Mouse (Mus musculus): ENCODE measurements at regions not wholly inside any gene's neighbourhood (a gene's known extent, or its start where the extent isn't known, plus 50 kb on each side); places are given as distances from the start of the nearest gene placed in this dataset.

DNA sequence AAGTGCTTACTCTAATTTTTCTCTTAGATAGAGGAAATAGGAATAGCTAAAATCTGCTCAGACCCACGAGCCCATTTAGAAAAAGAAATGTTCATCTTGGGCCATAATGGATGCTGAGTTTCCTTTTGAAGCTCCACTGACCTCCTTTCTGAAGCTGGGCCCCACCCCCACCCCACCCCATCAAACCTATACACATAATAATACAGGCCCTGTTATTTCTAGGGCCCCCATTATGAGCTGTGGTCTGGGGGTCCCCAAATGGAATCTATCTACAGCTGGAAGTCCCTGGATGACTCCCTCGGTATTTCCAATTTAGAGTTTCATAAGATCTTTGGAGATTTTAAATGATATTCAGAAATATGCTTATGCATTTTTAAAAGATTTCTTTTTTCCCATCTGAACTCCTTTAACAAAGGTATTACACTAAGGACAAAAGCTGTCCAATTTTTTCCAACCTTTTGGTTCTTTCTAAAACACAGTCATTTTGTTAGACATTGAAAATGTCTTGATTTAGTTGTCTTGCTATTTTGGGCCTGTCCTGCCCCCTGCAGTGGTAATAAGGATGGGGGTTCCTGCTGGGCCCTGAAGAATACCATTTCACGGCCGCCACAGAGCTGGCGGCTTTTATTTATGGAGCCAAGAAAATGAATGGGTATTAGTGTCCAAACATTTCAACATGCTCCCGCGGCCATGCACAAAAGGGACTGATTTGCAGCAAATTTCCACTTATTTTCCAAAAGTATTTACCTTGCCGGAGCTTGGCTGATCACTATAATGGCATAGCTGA, 363.1 kb downstream of the Nr2f2 start:
- no peak for TF ChIP-seq POLR2A (IDR thresholded peaks at IDR 0.05; ENCODE audit: insufficient read depth, low read depth, low read length)
- TF ChIP-seq CTCF (IDR thresholded peaks at IDR 0.05; ENCODE audit: insufficient read depth, low read depth, low read length): no peak
